Mouse (Mus musculus) brain, embryonic 14.5 days (tissue): ENCODE results near the gene Gm9913.

Source experiments
- CTCF ChIP-seq: fragments of 200-500 bp; IDR thresholded peaks from 2 replicates; pipeline ENCODE4 v1.5.1; 2012; ENCODE audit warnings: inconsistent platforms, mild to moderate bottlenecking, moderate library complexity, borderline replicate concordance; ENCODE audit not compliant: insufficient read depth, insufficient read length; ENCODE audit errors: extremely low read depth
- POLR2A ChIP-seq: fragments of 200-500 bp; IDR thresholded peaks from 2 replicates; pipeline ENCODE4 v1.6.1; 2012; ENCODE audit warnings: mild to moderate bottlenecking, inconsistent platforms, borderline replicate concordance; ENCODE audit not compliant: poor library complexity, insufficient read depth, insufficient read length, severe bottlenecking; ENCODE audit errors: extremely low read depth

DNA sequence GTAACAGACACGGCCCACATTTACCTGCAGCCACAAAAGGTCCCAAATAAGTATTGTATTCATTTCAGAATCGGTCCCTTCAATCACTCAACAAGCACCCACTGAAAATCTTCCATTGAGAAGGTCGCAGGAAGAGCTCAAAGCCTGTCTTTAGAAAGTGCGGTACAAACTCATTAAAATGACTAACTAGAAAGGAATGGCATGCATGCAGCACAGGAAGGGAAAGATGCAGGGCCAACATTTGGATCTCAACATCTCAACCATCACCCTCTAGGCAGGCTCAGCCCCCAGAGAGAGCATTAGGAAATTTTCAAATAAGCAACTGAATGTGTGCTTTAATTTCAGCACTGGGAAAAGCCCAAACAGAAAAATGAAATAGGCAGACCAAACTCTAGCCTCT lies 33.2 kb upstream of the Gm9913 start:
- no peak for TF ChIP-seq POLR2A
- no peak for TF ChIP-seq CTCF
